Mouse (Mus musculus) gastrocnemius, adult 18-20 months (tissue): Measurements from ENCODE around the gene Sycp1. TPM values are rescaled to one million over a fixed set of nuclear protein-coding genes. Genes with fewer than 3 reads are reported as not detected.

Experiments used
- DNase-seq: peaks from one replicate; pipeline ENCODE4 v3.0.0; 2021; ENCODE audit warnings: low spot score
- long read RNA-seq, 2 experiments: library from polyadenylated mRNA; stranded (forward); transcript quantifications; one replicate each; pipeline ENCODE4 v2.0.0; 2021
- total RNA-seq, 2 experiments: library from RNA; stranded (reverse); gene quantifications; 2 replicates each; pipeline ENCODE4 v1.2.3; 2021

The Sycp1 gene
- not detected for total RNA-seq
- long read RNA-seq, experiment 1 = 0 reads
- long read RNA-seq, experiment 2 = 0 reads

DNA sequence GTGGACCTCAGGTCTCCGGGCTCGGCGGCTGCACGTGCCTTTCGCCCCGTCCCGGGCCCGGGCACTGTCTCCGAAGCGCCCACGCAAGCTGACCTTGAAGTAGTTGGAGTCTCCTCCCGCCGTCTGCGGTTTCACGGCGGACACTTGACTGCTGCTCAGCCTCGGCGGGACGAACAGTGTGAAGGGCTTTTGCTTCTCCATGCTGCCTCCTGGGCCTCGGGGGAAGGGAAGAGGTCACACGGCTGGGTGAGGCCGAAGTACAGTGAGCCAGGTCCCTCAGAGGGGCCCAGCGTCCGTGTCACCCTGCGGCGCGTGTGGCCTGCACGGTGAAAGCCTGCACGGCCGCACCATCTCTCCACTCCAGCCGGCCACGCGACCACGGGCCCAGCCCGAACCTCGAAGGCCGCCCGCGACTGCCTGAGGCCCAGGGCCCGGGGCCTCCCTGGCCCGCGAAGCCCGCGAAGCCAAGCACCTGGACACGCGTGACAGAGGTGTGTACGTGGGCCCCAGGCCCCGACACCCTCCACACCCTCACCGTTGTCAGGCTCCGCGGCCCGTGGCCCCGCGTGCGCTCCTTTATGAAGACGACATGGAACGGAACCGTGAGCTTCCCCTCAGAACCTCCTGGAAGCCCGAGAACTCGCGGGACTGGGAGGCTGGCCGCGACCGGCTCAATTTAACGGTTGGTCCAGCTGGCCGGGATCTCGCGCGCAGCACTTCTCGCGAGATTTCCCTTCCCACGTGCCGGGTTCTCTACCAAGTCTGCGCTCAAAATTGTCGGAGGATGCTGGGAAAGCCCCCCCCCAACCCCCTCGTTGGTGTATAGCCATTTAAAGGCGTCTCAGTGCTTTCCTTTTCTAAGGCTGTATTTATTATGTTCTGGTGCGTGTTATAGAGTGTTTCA, at the start of gene Sycp1:
Sycp1 (minus strand) TSS at position 650 of the 904 bp plus-strand sequence.
- DNase-seq = no peak

GRCm38 (mm10) chr3:102980349-102980736, 44.4 kb upstream of the Sycp1 start:
- DNase-seq = no peak

- DNase-seq = no peak
These were observed 43.8 kb upstream of the Sycp1 start for GRCm38 (mm10) chr3:102979550-102980348.

- no peak for DNase-seq
These were observed 41.0 kb upstream of the Sycp1 start for GRCm38 (mm10) chr3:102976906-102977305.

DNA sequence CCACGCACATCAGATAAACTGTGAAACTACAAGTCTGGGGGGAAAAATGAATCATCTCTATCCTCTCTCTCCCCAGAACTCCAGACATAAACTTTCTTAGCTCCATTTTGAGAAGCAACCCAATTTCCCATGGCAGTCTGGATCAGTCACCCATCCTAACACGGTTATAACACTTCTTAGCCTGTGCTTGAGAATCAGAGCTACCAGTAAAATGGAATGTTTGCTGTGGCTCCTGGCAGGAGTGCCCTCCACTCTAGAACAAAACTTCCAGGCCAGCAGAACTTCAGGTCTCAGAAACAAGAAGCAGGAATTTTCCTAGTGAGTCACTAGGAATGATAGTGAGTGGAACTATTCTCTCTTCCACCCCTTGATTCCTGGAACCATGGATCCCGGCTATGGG, 34.6 kb upstream of the Sycp1 start:
- DNase-seq = no peak

DNA sequence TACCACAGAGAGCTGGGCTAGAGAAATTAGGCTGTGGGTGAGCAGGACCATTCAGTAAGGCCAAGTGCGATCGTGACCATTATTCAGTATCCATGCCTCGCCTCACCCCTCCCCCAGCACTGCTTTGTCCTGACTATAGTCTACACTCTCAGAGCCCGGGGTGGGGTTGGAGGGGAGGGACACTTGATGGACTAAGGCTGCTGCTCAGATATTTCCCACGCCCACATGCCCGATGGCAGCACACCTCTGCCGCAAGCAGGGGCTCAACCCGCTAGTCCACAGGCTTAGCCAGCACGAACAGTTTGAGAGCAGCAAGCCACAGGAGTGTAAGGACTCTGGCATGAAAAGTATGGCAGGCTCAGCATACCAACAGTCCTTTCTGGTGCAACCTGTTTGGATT, 34.2 kb upstream of the Sycp1 start:
- DNase-seq = no peak

DNA sequence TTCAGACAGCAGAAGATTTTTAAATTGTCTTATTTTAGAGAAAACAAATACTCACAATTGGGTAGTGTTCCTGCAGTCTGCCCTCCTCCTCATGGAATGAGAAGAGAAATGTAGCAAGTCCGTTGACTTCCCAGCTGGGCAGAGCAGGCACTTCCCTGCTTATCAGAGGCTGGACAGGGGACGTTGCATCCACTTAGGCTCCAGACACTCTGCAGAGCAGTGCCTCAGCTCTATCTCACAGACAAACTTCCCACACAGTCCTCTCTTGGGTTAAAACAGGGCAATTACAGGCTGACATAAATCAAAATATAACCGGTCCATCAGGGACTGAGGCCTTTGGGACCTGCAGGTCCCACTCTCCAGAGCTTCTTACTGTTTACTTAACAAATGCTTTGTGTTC, 28.1 kb upstream of the Sycp1 start, which contains the start of gene Nr1h5:
Nr1h5 (minus strand) TSS at position 101 of the 400 bp plus-strand sequence.
- DNase-seq = no peak

GRCm38 (mm10) chr3:102955596-102955995, 19.7 kb upstream of the Sycp1 start:
- DNase-seq = no peak

DNA sequence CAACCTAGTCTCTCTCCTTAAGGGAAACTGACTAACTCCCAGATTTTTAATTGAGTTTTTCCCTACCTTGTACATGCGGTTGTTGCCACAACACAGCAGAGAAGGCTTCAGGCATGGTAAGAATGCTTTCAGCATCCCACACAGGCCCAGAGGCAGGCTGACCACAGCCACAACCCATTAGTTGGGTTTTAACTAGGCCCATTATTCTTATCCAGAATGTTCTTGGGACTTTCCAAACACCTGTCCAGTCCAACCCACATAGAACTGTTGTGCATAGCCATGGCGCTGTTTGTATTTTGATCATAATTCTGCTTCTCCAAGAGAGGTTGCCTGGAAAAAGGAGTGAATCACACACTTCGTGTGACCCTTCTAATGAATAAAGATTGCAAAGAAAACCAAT, 19.2 kb upstream of the Sycp1 start:
- no peak for DNase-seq

GRCm38 (mm10) chr3:102954476-102954875, 18.6 kb upstream of the Sycp1 start:
- DNase-seq = no peak

DNA sequence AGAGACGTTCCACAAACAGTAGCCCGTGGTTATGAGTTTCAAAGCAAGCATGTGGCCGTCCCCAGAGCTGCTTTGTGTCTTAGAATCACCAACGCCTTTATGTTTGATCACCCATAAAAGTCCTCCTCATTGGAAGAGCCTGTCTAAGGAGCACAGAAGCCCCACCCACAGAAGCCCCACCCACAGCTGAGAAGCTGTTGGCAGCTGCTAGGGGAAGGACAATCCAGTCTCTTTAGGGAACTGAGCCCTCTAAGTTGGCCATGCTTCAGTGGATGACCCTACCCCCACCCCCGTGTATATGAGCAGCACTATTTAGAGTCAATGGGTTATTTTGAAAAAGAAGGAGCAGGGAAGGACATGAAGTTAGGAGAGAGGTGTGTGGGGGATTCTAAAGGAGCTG, 11.0 kb upstream of the Sycp1 start:
- DNase-seq = no peak

GRCm38 (mm10) chr3:102946312-102946711, 10.4 kb upstream of the Sycp1 start:
- no peak for DNase-seq

- no peak for DNase-seq
These were observed 2.2 kb upstream of the Sycp1 start for GRCm38 (mm10) chr3:102938100-102938499.

DNA sequence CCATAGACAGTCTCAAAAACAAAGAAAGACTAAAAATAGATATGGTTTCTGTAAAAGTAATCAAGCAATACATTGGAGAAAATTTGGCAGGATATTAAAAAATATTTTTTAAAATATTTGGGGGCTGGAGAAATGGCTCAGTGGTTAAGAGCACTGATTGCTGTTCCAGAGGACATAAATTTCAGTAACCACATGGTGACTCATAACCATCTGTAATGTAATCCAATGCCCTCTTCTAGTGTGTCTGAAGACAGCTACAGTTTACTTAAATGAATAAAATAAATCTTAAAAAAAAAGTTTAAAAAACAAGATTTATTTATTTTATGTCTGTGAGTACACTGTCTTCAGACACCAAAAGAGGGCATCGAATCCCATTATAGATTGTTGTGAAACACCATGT, 36.8 kb downstream of the Sycp1 start:
- DNase-seq = no peak

- DNase-seq = no peak
These were observed 55.4 kb downstream of the Sycp1 start for GRCm38 (mm10) chr3:102880529-102880928.

DNA sequence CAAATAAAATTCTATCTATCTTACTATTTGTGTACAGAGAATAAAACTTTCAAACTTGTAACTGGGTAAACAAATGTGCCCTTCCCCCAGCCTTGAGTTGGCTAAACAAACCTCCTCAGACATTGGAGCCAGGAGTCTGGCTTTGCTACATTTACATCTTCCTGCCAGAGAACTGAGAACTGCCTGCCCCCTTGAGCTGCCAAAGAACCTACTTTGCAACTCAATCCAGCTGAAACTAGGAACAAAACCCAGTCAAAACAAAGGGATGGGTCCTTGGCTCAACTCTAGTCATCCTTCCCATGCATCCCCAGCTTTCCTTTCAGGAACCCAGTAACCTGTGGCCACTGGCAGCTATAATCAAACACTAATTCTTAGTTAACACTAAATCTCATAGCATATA, 87.2 kb downstream of the Sycp1 start:
- no peak for DNase-seq

- no peak for DNase-seq
These were observed 93.5 kb downstream of the Sycp1 start for GRCm38 (mm10) chr3:102842386-102842785.

- DNase-seq = peak; percentile 75
These were observed 132.0 kb downstream of the Sycp1 start for GRCm38 (mm10) chr3:102803937-102804336.

GRCm38 (mm10) chr3:102787369-102787768, 148.5 kb downstream of the Sycp1 start:
- DNase-seq = no peak

DNA sequence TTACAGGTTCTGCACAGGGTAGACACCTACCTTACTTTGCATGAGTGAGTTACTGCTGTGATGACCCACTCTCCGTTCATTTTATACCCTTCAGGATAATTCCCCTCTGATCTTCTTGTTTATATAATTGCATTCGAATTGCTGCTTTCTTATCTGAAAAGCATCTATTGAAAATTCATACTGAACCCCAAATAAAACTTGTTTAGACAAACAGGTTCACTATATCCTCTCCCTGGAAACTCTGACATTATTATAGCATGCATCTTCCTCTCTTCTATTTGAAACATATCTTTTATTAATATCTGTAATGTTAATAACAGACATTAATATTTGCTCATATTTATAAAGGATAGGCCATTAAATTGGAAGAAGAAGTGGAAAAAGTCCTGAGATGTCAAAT, 153.3 kb downstream of the Sycp1 start, which contains the start of gene Tshb:
Tshb (minus strand) TSS at position 101 of the 400 bp plus-strand sequence.
- DNase-seq = no peak

- no peak for DNase-seq
These were observed 162.9 kb downstream of the Sycp1 start for GRCm38 (mm10) chr3:102773018-102773417.
